Mouse (Mus musculus): ENCODE results near the gene Mfap3l.
"Not testable (repeated sequence)": the region's sequence is repeated elsewhere in the genome, so short reads cannot be mapped to it uniquely, and the experiment has no call there.

Gene Mfap3l

DNA sequence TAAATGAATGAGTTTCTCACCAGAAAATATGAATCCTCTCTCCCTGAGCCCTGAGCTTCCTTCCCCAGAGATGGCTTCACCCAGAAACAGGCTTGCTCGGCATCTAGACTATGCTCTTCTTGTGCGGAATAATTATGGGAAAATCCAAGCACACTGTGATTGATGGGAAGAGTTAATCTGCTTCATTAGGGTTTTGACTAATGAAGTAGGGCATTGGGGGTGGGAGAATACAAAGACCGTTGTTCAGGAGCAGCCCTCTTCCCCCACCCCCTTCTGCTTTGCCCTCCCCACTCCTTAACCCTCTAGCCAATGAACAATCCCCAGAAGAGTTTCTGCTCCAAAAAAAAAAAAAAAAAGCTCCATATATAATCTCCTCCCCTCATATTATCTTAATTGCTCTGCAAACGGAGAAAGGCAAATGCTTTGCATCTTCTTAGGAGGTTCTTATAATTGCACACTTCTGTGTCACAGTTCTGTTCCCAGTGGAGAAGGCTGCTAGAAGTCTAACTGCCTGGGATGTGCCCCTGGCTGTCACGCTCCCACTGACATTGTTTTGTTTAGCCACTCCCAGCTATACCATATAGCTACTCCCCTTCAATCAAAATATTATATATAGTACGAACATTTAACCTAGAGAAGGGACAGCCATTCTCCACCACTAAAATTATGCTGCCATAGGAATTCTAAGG is 24.9 kb downstream of the Mfap3l start:
- peak; percentile 96 for DNase-seq

DNA sequence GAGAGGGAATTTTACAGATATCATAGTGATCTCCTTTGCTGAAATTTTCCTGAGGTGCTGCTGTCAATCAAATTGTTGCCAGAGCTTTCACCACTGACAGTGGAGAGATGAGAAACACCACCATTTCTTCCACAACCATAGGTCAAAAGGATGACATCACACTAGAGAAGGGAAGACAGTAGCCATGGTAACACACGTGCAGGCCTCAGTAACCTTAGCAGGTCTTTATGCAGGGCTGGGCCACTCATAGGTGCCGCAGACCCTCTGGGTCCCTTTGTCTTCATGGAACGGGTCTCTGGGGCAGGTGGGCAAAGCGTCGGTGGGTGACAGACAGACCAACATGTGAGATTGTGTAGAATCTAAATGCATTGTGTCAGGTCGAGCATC is 25.5 kb downstream of the Mfap3l start:
- DNase-seq, result peak; percentile 71

DNA sequence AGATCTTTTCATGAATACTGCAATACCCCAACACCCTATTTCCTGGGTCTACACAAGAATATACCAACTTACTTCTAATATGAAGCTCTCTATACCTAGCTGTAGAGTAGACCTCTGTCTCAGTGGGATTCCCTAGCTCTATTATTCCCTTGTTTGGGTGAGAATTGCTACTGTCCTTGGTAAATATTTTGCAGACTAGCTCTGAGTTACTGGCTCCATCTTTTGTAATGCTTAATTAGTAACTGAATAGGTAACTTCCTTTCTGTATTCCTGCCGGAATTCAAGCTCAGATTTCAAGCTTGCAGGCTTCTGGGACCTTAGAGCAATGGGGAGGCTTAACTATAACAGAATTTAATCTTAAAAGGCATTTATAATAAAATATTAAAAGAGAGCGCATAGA is 26.1 kb downstream of the Mfap3l start:
- not testable (repeated sequence) for DNase-seq

DNA sequence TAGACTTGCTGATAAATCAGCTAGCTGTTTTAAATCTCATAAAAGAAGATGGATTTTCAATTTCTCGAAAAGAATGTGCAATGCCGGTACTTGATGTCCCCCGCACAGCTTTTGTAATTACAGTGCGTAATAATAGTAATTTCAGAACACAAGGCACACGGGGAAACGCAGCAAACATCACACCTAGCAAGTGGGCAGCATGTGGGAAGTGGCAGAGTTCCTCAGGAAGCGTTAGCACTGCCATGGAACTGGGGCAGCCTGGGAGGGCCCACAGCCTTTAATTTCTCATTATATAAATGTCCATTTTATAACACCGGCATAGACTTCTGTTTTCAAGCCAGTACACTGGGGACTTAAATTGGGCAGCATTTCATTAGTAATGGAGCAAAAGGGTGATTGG is 27.1 kb downstream of the Mfap3l start:
- DNase-seq, result no peak

DNA sequence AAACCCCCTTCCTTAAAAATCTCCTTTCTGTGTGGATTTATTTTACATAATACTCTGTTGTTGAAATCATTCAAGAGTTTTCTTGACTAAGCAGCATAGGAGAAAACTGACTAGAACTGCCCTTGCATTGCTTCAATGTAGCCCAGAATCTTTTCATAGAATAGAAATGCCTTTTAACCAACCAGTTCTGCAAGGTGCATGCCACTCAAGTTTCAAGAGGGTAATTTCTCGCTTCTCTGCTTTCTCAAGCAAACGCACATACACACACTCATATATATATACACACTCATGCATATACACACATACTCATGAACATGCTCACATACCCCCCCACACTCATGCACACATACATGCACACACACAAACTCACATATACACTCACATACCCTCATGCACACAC is 28.6 kb downstream of the Mfap3l start:
- no peak for DNase-seq

- DNase-seq, result no peak
Measured at GRCm38 (mm10) chr8:60663552-60663951, 30.9 kb downstream of the Mfap3l start.

DNA sequence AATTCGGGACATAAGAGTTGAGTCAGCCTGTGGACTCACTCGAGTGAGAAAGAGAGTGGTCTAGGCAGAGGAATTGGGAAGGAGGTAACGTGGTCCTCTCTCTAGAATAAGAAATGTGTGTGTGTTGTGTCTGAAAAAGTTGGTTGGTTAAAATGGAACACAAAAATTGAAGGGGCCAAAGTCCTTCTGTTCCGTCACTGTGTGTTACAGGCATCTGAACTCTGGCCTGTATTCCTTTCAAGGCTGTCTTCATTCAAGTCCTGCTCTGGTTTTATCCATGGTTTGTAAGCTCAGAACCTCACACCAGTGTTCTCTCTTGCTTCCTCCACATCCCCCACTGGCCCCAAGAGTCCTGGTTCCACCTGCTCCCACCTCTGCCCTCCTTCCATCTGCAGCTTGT is 33.2 kb downstream of the Mfap3l start:
- no peak for DNase-seq

DNA sequence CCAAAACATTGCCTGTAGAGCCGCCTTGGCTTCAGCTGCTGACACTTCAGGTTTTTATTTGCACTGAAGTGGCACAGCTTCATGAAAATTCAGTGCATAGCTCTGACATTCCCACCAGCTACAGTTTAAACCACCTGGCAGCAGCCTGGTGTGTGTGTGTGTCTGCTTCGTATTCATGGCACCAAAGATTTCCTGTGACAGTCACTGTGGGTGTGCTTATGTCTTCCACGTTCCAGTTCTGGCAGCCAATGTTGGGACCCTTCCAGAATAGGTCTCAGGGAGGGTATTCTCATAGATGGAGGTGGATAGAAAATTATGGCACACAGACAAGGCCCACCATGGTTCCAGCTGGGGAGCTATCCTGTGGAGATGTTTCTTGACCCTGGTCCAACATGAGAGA is 34.2 kb downstream of the Mfap3l start:
- no peak for DNase-seq

- DNase-seq, result no peak
Measured at GRCm38 (mm10) chr8:60678590-60678989, 46.0 kb downstream of the Mfap3l start.

GRCm38 (mm10) chr8:60681811-60682210 is 49.2 kb downstream of the Mfap3l start:
- no peak for DNase-seq

DNA sequence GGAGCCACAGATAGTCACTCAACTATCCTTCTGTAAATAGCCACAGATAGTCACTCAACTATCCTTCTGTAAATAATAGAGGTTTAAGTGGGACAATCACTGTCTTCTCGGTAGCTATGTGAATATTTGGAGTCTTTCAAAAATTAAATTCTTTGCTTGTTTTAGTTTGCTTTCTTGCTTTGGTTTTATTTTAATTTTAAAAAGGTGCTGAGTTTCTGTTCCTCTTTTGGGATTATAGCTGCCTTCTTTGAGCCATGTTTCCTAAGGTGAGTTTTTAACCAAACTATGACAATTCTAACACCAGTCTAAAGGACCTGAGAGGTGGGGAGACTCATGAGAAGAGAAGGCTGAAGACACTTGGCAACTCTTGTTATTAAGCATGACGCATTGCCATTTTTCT is 49.7 kb downstream of the Mfap3l start:
- no peak for DNase-seq

DNA sequence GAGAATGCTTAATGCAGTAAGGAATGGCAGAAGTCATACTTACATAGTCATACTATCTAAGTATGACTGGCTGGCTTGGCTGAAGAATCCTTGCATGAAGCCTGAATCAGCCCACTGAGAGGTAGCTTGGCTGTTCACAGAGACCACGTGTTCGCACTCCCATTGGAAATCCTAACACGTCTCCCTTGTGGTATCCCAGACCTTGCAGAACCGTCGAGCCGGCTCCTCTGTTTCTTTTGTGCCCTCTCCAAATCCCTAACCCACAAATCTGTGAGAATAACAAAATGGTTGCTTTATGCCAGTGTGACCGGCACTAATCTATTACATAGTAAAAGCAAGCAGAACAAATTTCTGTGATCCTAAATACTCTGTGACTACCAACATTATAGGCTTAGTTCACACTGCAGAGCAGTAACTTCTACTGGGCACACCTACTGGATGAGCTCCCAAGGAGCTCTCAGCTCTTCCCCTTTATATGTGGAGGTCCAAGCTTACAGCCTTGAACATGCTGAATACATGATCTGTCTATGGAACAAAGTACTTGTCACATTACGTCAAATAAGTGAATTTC is 79.0 kb downstream of the Mfap3l start:
- DNase-seq, result no peak

DNA sequence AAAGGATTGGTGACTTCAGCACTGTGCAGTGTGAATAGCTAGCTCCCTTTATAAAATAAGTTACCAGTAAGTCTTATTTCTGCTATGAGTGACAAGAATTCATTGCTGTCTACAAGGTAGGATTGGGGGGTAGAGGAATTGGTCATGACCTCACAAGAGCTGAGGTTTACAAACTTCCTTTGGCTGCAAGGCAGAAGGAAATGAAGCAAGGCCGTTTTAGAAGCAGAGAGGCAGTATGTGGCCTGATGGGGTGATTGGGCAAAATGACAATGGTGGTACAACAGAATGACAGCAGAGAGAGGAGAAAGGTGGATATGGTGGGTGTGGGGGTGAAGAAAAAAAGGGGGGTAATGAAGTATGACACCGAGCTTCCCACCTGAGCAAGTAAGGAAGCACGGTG is 82.1 kb downstream of the Mfap3l start:
- no peak for DNase-seq

GRCm38 (mm10) chr8:60718692-60719091 is 86.1 kb downstream of the Mfap3l start:
- DNase-seq, result no peak
